Mouse (Mus musculus) frontal cortex, adult 2 months (tissue): Measurements from ENCODE around the gene Ntn1. TPM values are rescaled to one million over a fixed set of nuclear protein-coding genes. Genes with fewer than 3 reads are reported as not detected.

Source experiments
- DNase-seq, 2 experiments: peaks; one replicate each; pipeline ENCODE4 v3.0.0; 2022; ENCODE audit warnings: low spot score in 1 of 2; ENCODE audit errors: extremely low spot score in 1 of 2
- polyA plus RNA-seq: library from polyadenylated mRNA; depleted of rRNA; stranded (reverse); fragments of >200 nt; gene quantifications from 2 replicates; pipeline ENCODE4 v1.2.3, GENCODE M21; 2012

Gene Ntn1
- polyA plus RNA-seq, 1 experiment: 6.2 TPM

- DNase-seq: no peak
Observed at GRCm38 (mm10) chr11:68340366-68340765, 60.3 kb downstream of the Ntn1 start.

GRCm38 (mm10) chr11:68339856-68340255 lies 60.8 kb downstream of the Ntn1 start:
- DNase-seq: no peak

GRCm38 (mm10) chr11:68339331-68339730 lies 61.3 kb downstream of the Ntn1 start:
- DNase-seq: no peak

- DNase-seq: no peak
Observed at GRCm38 (mm10) chr11:68331676-68332265, 68.9 kb downstream of the Ntn1 start.

- no peak for DNase-seq
Observed at GRCm38 (mm10) chr11:68331117-68331437, 69.5 kb downstream of the Ntn1 start.

GRCm38 (mm10) chr11:68330398-68331116 lies 70.1 kb downstream of the Ntn1 start:
- DNase-seq: no peak

- DNase-seq: no peak
Observed at GRCm38 (mm10) chr11:68324863-68325262, 75.8 kb downstream of the Ntn1 start.

GRCm38 (mm10) chr11:68321417-68321816 lies 79.2 kb downstream of the Ntn1 start:
- DNase-seq: no peak

GRCm38 (mm10) chr11:68315551-68316130 lies 85.0 kb downstream of the Ntn1 start:
- DNase-seq: no peak

GRCm38 (mm10) chr11:68313861-68314260 lies 86.8 kb downstream of the Ntn1 start:
- DNase-seq: no peak

GRCm38 (mm10) chr11:68313065-68313464 lies 87.6 kb downstream of the Ntn1 start:
- no peak for DNase-seq

GRCm38 (mm10) chr11:68308911-68309580 lies 91.6 kb downstream of the Ntn1 start:
- no peak for DNase-seq

- DNase-seq: no peak
Observed at GRCm38 (mm10) chr11:68305997-68306396, 94.6 kb downstream of the Ntn1 start.

- DNase-seq: no peak
Observed at GRCm38 (mm10) chr11:68302323-68302722, 98.3 kb downstream of the Ntn1 start.

- DNase-seq: no peak
Observed at GRCm38 (mm10) chr11:68301660-68302059, 99.0 kb downstream of the Ntn1 start.

- no peak for DNase-seq
Observed at GRCm38 (mm10) chr11:68295474-68295873, 105.1 kb downstream of the Ntn1 start.

- DNase-seq: no peak
Observed at GRCm38 (mm10) chr11:68290631-68291030, 110.0 kb downstream of the Ntn1 start.

GRCm38 (mm10) chr11:68287331-68287730 lies 113.3 kb downstream of the Ntn1 start:
- DNase-seq: no peak

GRCm38 (mm10) chr11:68286142-68286808 lies 114.3 kb downstream of the Ntn1 start:
- DNase-seq: no peak

GRCm38 (mm10) chr11:68285754-68286141 lies 114.9 kb downstream of the Ntn1 start:
- no peak for DNase-seq

GRCm38 (mm10) chr11:68280001-68280510 lies 120.6 kb downstream of the Ntn1 start:
- DNase-seq: no peak
